ENCODE assay signal across 8 mouse cellular contexts in the genomic region with DNA sequence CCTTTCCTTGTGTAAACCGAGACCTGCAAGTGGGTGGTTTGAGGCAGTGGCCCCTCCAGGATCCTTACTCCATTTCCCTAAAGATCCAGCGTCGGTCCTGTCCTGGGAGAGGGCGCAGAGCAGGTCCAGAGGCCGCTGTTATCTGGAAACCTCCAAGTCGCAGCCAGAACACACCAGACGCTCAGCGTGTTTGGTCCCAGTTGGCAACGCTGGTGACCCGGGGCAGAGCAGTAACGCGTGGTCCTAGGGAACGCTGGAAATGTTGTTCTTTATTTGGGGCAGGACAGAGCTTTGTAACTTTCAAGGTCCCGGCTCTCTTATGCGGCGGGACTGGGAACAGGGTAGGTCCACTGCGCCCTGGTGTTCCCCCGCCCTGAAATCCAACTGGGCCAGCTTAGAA. TPM values are rescaled to one million over a fixed set of nuclear protein-coding genes. Genes with fewer than 3 reads are reported as not detected.
DNase-seq lines count a peak whose midpoint lies in the region; ATAC-seq lines count a peak whose summit lies in the region.

No protein-coding gene starts in this region.

- intact Hi-C loops in left cerebral cortex, postnatal 10 days (cut with DNase I): no loop called here

- WGBS in forebrain, embryonic 16.5 days: 3% methylated on average over 18 of the region's 18 CpGs
- 5% methylated on average over 18 of the region's 18 CpGs for WGBS in liver, embryonic 13.5 days (ENCODE audit: insufficient replicate concordance)

- peak; percentile 35 for DNase-seq in kidney, adult 9 months
- no peak for DNase-seq in kidney, adult 8-10 months
- DNase-seq in MN1 (ENCODE audit: low spot score): peak; percentile 29
- no peak for DNase-seq in liver, embryonic 13.5 days
- no peak for DNase-seq in frontal cortex, postnatal 36 days (ENCODE audit: low spot score in 2 of 2)
- DNase-seq in left cerebral cortex, postnatal 10 days (ENCODE audit: extremely low spot score in 1 of 2, low spot score in 2 of 2): no peak
- no peak for DNase-seq in gastrocnemius, postnatal 4 days (ENCODE audit: low spot score in 2 of 2)

- no peaks in the 10 kb centered on the region for H3K36me3 ChIP-seq in forebrain, embryonic 16.5 days (ENCODE audit: control insufficient read depth, insufficient read depth)
- peaks cover 3% of the 10 kb centered on the region; the same call in 1 of the 2 replicates for H3K36me3 ChIP-seq in liver, embryonic 13.5 days

- peak overlapping the region; percentile 99 for H3K4me2 ChIP-seq in forebrain, embryonic 16.5 days (ENCODE audit: low read length)
- H3K4me2 ChIP-seq in liver, embryonic 13.5 days: peak overlapping the region; percentile 89

- H3K4me3 ChIP-seq in forebrain, embryonic 16.5 days (replicated peaks; ENCODE audit: low read length): peak overlapping the region; percentile 76
- peak overlapping the region; percentile 88 for H3K4me3 ChIP-seq in liver, embryonic 13.5 days (replicated peaks)

- H3K9ac ChIP-seq in forebrain, embryonic 16.5 days (replicated peaks; ENCODE audit: low read depth, low read length): peak overlapping the region; percentile 61
- H3K9ac ChIP-seq in liver, embryonic 13.5 days: peak overlapping the region; percentile 87

- no peak for ATAC-seq in forebrain, embryonic 16.5 days
- ATAC-seq in liver, embryonic 13.5 days (ENCODE audit: low read depth): no peak

- peaks cover 37% of the 10 kb centered on the region for H3K27me3 ChIP-seq in forebrain, embryonic 16.5 days (replicated peaks; ENCODE audit: control insufficient read depth, insufficient read depth, low read length)
- H3K27me3 ChIP-seq in liver, embryonic 13.5 days: no peaks in the 10 kb centered on the region

- no peaks in the 10 kb centered on the region for H3K9me3 ChIP-seq in forebrain, embryonic 16.5 days (ENCODE audit: control insufficient read depth, low read length)
- no peaks in the 10 kb centered on the region for H3K9me3 ChIP-seq in liver, embryonic 13.5 days (replicated peaks)

- no peak overlapping the region for H3K27ac ChIP-seq in forebrain, embryonic 16.5 days (ENCODE audit: low read length)
- H3K27ac ChIP-seq in liver, embryonic 13.5 days: peak overlapping the region; percentile 89

- peaks cover 18% of the 10 kb centered on the region for H3K4me1 ChIP-seq in forebrain, embryonic 16.5 days (replicated peaks; ENCODE audit: control insufficient read depth, insufficient read depth, low read length)
- H3K4me1 ChIP-seq in liver, embryonic 13.5 days (replicated peaks): peaks cover 75% of the 10 kb centered on the region

RNA-seq across cellular contexts. Expression of a gene that starts 0.4 kb away (rescaled TPM):
- polyA plus RNA-seq in forebrain, embryonic 16.5 days (2015; fragmentation: Nextera tagmentation; extraction: Ambion mirVana): 1.3 and 2.0 TPM in 2 replicates
- polyA plus RNA-seq in liver, embryonic 13.5 days (2015; fragmentation: Nextera tagmentation; extraction: Ambion mirVana): 5.2 and 7.5 TPM in 2 replicates
- 1 to 10 TPM; 4.2 to 5.3 TPM for total RNA-seq in left cerebral cortex, postnatal 10 days (2021)
- 10 to 100 TPM; 15.3 to 17.3 TPM for total RNA-seq in gastrocnemius, postnatal 4 days (2021)

RNA-seq across cellular contexts. Expression of a gene that starts 6.9 kb away (rescaled TPM):
- 0.30 and 0.39 TPM in 2 replicates for polyA plus RNA-seq in forebrain, embryonic 16.5 days (2015; fragmentation: Nextera tagmentation; extraction: Ambion mirVana)
- polyA plus RNA-seq in liver, embryonic 13.5 days (2015; fragmentation: Nextera tagmentation; extraction: Ambion mirVana): 6.0 and 6.5 TPM in 2 replicates
- 1 to 10 TPM; 1.5 to 2.6 TPM for total RNA-seq in left cerebral cortex, postnatal 10 days (2021)
- total RNA-seq in gastrocnemius, postnatal 4 days (2021): 1 to 10 TPM in 1 of 2 experiments, under 1 TPM in 1; 0.96 to 1.5 TPM

RNA-seq across cellular contexts. Expression of a gene that starts 37.6 kb away (rescaled TPM):
- polyA plus RNA-seq in forebrain, embryonic 16.5 days (2015; fragmentation: Nextera tagmentation; extraction: Ambion mirVana): 78.8 and 84.8 TPM in 2 replicates
- polyA plus RNA-seq in liver, embryonic 13.5 days (2015; fragmentation: Nextera tagmentation; extraction: Ambion mirVana): 122 and 128 TPM in 2 replicates
- 10 to 100 TPM; 25.3 to 27.8 TPM for total RNA-seq in left cerebral cortex, postnatal 10 days (2021)
- total RNA-seq in gastrocnemius, postnatal 4 days (2021): 10 to 100 TPM; 24.1 to 27.0 TPM

RNA-seq across cellular contexts. Expression of a gene that starts 48.8 kb away (rescaled TPM):
- 4.1 and 6.6 TPM in 2 replicates for polyA plus RNA-seq in forebrain, embryonic 16.5 days (2015; fragmentation: Nextera tagmentation; extraction: Ambion mirVana)
- not detected in 2 replicates for polyA plus RNA-seq in liver, embryonic 13.5 days (2015; fragmentation: Nextera tagmentation; extraction: Ambion mirVana)
- 10 to 100 TPM; 10.9 to 12.4 TPM for total RNA-seq in left cerebral cortex, postnatal 10 days (2021)
- not detected for total RNA-seq in gastrocnemius, postnatal 4 days (2021)

Comparison
In these comparisons a context has a peak if more than half of its experiments do, and no peak if none do; other contexts are left out.
1. DNase-seq: peak in kidney, adult 9 months (single experiment) and MN1 (single experiment); none in kidney, adult 8-10 months (0 of 2), liver, embryonic 13.5 days (single experiment), frontal cortex, postnatal 36 days (0 of 2), left cerebral cortex, postnatal 10 days (0 of 2) and gastrocnemius, postnatal 4 days (0 of 2).